Mouse (Mus musculus) cerebral cortex, adult 2 months (tissue): ENCODE measurements around the gene Vps37d.

Experiments
- WGBS: fragments of 180-500 bp; shearing (Covaris S2); methylation state at CpG from one replicate; pipeline ENCODE4 v1.1.7; 2018; 5-methylcytosine and 5-hydroxymethylcytosine counted together

The Vps37d gene

DNA sequence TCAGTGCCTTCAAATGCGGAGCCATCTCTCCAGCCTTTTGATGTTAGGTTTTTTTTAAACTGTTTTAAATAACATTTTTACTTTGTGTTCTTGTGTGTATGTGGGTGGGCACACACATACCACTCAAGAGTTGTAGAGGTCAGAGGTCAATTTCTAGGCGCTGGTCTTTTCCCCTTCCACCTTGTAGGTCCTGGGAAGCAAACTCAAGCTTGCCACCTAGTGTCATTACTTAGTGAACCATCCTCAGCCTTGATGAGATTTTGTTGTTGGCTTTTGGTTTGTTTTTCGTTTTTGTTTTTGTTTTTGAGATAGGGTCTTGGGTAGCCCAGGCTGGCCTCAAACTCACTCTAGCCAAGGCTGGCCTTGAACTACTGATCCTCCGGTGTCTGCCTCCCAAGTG, 2.4 kb downstream of the Vps37d start:
- 61% methylated on average over 4 of the region's 4 CpGs for WGBS

DNA sequence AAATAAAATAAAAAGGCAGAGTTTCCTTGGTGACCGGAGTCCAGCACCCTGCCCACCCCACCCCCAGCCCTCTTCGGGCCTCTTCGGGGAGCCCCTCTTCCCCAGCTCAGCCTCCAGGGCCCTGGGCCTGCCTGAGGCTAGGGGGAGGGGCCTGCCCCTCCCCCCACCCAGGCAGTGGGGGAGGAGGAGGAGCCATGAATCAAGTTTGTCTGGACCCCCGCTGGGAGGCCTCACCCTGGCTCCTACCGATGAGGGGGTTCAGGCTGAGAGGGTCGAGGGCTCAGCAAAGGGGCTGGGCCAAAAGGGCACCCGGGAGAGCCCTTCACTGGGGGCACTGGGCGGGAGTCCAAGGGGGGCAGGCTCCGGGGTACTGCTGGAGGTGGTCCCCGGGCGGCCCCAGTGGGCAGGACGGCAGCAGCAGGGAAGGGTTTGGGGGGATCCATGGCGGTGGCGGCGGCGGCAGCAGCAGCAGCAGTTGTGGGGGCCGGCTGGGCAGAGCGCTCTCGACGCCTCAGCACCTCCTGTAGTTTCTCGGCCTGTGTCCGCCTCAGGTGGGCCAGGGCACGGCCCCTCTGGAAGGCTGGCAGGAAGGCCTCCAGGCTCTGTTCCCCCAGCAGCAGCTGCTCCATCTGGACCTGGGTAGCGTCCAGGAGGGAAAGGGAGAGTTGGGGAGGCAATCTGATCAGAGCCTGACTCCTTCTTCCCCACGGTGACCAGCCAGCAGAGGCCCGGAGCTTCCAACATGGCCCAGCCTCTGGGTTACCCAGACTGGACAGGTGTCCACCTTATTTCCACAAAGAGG, 4.5 kb downstream of the Vps37d start:
- WGBS, result 32% methylated on average over 26 of the region's 26 CpGs

DNA sequence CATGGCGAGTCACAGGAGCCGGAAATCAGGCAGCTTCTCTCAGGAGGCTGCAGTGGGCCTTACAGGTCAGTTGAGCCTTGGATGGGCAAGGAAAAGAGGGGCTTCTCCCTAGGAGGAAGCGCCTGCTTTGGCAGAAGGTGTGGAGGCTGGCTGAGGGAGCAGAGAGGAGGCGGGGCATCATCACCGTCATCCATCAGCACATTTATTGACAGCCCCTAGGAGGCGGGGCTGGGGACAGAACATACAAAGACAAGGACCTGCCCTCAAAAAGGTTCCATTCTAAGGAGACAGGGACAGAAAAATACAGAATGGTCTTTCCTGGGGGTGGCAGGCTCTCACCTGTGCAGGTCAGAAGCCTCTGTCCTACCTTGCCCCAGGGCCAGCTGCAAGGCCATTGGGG, 5.3 kb downstream of the Vps37d start:
- 75% methylated on average over 6 of the region's 6 CpGs for WGBS

DNA sequence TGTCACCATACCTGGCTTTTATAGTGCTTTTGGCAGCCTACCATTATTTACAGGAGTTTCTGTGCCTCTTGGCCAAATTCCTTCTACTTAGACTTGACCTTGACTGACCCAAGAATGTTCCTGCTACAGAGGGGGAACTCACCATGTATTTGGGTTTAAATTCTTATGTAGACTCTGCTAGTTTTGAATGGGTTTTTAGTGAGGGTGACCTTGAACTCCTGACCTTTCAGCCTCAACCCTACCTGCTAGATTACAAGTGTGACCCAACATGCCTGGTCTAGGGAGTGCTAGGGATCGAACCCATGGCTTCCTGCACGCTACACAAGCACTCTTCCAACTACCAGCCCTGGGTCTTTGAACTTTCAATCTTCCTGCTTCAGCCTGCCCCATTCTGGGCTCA, 6.0 kb downstream of the Vps37d start:
- WGBS, result 98% methylated on average over 2 of the region's 2 CpGs

DNA sequence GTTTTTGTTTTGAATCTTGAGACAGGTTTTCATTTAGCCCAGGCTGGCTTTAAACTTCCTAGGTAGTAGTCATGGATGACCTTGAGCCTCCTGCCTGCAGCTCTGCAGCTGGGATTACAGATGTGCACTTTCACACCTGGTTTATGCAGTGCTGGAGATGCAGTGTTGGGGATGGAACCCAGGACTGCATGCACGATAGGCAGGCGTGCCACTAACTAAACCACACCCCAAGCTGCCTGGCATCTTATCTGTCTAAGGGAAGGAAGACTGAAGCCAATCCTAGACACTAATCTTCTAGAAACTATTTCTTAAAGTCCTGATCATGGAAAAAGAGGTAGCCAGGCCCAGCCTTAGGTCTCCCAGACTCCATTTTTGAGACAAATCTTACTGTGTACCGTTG, 7.6 kb downstream of the Vps37d start:
- 90% methylated on average over 3 of the region's 3 CpGs for WGBS

DNA sequence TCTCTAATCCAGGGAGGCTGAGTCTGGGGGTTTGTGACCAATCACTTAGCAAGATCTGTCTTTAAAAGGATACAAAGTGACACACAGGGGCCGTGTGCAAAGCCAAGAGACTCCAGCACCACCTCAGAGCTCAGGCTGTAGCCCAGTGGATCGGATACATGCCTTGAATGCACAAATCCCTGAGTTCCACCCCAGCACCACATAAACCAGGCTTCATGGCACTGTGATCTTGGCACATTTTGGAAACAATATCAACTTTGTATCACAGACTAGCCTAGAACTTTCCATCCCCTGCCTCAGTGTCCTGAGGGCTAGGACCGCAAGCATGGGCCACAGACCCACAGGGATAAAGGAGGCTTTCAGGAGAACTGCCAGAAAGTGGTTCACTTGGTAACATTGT, 12.1 kb downstream of the Vps37d start:
- WGBS, result 88% methylated on average over 3 of the region's 3 CpGs

DNA sequence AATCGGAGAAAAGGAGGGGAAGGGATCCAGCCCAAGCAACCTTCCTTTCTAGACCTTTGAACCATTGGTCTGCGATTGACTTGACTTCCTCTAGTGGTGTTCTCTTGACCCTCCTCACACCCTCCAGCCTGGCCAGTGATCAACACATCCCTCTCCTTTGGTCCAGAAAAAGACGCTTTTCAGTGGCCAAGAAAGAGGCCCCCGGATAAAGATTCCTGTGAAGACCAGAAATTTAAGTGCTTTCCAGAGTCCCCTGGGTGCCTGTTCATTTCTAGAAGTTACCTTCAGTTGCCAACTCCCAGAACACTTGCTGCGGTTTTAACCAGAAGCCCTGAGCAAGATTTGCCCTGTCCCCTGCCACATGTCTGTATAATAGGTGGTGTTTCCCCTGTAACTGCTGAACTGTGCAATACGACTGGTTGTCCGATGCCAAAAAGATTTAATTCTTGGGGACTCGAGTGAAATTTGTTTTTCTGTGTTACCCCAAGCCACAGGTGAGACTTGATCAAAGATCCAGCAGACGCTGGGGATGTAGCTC, 13.1 kb downstream of the Vps37d start, which contains the start of gene Bud23:
Gene Bud23 (minus strand): TSS at position 51 of the 538 bp plus-strand sequence.
- WGBS, result 67% methylated on average over 9 of the region's 9 CpGs

DNA sequence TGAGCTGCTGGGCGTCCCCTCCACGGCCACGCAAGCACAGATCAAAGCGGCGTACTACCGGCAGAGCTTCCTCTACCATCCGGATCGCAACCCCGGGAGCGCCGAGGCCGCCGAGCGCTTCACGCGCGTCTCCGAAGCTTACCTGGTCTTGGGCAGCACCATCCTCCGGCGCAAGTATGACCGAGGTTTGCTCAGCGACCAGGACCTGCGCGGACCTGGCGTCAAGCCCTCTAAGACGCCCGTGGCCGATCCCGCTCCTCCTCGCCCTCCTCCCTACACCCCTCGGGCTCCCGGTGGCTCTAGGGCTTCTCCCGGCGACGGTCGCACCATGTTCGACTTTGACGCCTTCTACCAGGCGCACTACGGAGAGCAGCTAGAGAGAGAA, 13.7 kb downstream of the Vps37d start:
- WGBS, result under 1% methylated on average over 40 of the region's 40 CpGs

DNA sequence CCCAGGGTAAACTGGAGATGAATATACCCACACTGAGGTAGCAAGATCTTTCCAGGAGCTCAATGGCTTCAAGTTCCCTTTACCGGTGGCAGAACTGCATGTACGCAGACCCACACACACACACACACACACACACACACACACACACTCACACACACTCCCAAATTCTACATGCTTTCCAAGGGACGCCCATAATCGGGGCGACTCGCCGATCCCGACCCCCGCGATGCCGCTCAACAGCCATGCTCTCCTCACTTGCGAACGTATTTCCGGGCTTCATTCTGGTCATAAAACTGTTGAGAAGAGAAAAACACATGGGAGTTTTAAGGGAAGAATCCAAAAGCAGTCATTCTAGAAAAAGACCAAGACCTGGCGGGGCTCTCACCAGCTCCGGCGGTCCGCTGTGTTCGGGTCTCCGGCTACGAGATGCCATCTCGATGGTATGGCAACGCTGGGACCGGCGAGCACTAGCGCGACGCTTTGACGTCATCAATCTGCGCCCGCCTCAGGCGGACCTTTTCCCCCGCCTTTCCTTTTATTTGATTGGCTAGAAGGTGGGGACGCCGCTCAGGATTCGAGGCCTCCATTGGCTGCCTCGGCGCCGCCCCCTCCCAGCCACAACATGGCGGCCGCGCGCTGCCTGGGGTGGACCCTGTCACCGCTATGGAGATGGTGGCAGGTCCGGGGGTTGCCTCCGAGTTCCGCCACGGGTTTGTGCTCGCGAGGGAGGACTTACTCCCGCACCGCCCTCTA, 14.3 kb downstream of the Vps37d start, which contains the start of gene Dnajc30:
Gene Dnajc30 (plus strand): TSS at position 574 of the 753 bp plus-strand sequence.
- WGBS, result under 1% methylated on average over 52 of the region's 52 CpGs

DNA sequence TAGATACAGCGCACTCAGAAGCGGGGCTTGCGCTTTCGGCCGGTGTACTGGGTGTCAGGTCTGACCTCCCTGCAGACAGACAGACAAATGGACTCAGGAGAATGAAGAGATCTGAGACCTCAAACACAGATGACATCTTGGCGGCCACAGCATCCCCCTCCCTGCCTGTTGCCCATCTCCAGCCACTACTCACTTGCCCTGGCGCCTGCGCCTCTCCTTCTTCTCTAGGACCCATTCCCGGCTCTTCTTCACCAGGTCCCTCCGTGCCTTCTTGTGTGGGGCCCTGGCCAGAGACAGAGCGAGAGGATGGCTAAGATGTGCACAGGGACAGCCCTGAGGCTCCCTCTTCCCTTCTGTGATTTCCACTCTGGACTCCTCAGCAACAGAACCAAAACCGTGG, 24.7 kb downstream of the Vps37d start:
- 84% methylated on average over 12 of the region's 12 CpGs for WGBS

DNA sequence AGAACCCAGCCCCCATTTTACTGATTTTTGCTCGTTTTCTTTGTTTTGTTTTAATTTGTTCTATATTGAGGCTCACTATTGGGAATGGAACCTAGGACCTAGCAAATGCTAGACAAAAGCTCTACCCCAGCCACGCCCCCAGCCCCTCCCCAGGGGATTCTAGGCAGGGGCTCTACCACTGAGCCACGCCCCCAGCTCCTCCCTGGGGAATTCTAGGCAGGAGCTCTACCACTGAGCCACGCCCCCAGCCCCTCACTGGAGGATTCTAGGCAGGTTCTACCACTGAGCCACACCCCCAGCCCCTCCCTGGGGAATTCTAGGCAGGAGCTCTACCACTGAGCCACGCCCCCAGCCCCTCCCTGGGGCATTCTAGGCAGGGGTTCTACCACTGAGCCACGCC, 28.8 kb downstream of the Vps37d start:
- 86% methylated on average over 6 of the region's 6 CpGs for WGBS

DNA sequence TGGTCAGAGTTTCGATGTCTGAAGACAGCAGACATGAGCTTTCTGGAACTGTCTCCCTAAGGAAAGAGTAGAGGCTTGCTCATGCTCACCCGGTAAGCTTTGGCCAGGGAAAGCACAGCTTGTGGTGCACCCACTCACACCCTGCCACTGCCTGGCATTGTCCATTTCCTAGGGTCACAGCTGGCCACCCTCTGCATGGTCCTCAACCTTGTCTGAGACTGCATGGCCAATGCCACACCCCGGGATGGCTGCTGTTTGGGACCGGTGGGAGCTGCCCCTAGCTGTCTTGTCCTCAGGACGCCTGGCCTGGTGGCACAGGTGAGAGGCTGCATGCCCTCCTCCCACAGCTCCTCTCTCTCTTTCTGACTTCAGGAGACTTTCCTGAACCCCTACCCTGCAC, 29.5 kb downstream of the Vps37d start:
- 81% methylated on average over 5 of the region's 5 CpGs for WGBS

DNA sequence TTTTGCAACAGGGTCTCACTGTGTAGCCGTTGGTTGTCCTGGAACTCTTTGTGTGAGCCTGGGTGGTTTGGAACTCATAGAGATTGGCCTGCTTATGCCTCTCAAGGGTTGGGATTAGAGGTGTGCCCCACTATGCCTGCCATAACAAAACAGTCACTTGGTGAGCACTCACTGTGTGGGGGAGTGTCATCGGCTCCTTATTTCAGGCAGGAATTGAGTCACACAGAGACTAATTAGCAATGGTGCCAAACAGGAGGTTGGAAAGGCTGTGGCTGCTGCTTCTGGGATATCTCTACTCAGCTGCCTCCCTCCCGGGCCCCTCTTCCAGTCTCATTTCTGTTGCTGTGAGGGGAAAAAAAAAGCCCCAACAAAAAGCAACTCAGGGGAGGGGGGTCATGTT, 33.5 kb downstream of the Vps37d start:
- 55% methylated on average over 3 of the region's 3 CpGs for WGBS

DNA sequence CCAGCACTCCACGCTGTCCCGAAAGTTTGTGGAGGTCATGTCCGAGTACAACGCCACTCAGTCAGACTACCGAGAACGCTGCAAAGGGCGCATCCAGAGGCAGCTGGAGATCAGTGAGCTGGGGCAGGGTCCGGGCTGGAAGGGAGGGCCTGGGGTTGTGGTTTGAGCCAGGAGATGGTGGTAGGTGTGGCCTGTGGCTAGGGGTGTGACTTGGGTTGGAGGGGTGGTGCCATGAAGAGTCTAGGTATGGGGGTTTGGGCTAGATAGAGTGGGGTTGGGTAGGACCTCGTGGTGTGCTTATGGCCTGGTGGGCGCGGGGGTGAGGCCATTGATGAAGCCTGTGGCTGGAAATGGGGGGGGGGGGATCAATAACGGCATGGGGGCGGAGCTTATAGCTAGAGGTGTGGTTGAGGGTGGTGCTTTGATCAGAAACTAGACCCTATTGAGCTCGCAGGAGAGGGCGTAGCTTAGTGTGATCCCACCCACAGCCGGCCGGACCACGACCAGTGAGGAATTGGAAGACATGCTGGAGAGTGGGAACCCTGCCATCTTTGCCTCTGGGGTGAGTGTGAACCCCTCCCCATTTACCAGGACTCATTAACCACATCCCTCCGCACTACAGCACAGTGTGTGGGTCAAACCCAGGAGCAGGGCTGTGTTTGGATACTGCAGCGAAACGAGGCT, 35.8 kb downstream of the Vps37d start:
- WGBS, result 50% methylated on average over 21 of the region's 21 CpGs

DNA sequence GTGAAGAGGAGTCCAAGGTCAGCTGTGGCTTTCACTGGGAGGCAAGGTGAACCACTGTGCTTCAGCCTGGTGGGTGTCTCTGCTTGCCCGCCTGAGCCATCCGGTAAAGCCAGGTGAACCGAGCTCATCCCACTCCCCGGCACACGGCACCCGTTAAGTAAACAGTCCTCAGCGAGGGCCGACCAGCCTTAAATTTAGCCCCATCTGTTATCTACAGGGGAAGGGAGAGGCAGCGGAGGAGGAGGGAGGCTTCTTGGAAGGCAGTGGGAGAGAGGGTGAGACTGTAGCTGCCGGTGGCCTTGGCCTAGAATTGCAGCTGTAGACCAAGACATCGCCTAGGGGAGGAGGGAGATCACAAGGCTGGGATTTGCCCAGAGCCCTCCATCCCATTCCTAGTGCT, 37.3 kb downstream of the Vps37d start:
- 50% methylated on average over 11 of the region's 11 CpGs for WGBS

DNA sequence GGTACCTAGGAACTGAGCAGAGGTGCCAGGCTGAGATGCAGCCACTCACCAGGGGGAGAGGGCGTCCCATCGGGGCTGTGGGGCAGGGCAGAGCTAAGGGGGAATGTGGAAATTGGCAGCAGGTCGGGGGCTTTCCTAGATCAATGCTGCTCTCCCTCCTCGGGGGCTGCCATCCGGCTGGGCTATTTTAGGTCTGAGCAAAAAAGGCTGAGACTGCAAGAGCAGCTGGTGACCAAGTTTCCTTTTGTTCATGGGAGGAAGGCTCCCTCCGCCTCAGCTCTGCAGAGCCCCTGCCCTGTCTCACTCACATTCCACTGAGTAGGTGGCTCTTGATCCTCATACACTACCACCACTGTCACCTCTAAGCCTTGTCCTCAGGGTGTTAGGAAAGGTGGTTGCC, 38.0 kb downstream of the Vps37d start:
- WGBS, result 21% methylated on average over 6 of the region's 6 CpGs

DNA sequence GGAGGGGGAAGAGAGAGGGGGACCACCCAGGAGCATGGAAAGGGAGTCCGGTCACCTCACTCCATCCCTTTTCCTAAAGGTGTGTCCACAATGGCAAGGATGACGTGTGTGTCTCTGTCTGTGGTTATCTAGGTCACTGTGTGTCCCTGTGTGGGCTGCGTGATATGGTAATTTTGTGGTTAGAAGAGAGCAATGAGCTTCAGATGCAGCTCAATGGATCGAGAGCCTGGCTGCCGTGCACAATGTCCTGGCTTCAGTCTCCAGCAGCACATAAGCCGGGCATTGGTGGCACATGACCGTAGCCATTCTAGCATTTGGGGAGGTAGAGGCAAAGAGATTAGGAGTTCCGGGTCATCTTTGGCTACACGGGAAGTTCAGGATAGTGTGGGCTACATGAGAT, 38.5 kb downstream of the Vps37d start:
- 49% methylated on average over 9 of the region's 9 CpGs for WGBS

DNA sequence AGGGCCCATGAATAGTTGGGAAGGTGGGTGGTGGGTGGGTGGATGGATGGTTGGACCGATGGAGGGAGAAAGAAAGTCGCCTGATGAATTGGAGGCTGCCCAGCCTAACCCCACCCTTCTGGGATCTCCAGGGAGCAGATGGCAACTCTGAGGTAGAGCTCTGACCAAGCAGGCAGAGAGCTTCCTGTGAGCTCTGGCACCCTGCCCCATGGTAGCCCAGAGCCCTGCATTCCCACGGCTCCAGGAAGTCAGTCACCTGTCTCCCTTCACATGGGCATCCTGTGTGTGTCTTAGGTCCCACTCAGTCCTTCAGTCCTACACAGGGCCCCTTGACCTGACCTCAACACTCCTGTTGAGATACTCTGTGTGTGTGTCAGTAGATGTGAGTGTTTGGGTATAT, 40.1 kb downstream of the Vps37d start:
- 36% methylated on average over 3 of the region's 3 CpGs for WGBS

DNA sequence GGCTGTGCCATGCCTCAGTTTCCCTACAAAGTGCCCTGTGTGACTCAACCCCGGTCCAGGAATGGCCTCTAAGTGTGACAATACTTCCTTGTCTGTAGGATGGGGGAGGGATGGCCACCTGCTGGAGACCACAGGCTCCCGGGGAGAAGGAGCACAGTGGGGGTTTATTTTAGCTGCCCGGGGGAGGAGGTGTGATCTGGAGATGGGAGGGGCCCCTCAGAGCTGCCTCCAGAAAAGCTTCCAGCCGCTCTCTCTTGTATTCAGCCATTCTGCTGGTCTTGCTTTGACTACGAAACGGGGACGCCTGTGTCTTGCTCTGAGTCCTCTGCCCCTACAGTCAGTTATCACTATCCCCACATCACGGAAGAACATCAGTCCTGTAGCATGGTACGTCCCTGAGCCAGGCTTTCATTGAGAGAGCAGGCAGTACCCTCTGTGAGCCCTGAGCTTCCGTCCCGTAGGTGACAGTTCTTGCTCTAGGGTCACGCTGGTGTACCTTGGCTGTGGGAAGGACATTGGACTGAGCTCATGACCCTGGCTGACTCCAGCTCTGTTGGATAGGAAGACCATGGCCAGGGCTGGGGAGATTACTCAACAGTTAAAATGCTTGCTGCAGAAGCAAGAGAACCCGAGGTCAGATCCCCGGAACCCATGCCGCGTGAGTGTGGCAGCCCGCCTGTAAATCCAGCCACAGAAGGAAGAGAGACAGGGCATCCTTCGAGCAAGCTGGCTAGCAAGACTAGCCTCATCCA, 42.3 kb downstream of the Vps37d start:
- 36% methylated on average over 18 of the region's 18 CpGs for WGBS

DNA sequence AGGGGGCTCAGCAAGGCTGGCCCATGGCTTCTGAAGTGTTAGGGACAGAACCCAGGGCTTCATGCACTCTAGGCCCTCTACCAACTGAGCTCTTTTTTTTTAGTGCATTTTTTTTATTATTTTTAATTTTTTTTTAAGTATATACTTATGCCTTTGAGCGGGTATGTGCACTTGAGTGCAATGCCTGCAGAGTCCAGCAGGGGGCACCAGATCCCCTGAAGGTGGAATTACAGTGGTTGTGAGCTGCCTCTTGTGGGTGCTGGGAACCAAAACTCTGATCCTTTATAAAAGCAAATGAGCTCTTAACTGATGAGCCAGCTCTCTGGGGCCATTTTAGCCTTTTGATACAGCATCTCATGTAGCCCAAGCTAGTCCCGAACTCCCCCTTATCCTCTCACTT, 43.5 kb downstream of the Vps37d start:
- 93% methylated on average over 2 of the region's 2 CpGs for WGBS

DNA sequence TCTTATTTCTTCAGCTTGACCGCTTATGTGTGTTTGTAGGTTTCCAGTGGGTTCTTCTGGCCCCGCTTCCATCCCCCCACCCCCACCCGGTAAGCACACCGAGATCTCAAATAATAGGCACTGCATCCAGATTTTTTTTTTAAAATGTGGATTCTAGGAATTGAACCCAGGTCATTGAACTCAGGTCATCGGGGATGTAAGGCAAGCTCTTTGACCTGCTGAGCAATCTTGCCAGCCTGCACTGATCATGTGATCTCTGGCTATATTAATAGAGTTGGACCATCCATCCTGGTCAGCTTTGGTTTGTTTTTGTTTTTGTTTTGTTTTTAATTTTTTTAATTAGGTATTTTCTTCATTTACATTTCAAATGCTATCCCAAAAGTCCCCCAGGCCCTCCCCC, 45.5 kb downstream of the Vps37d start:
- 77% methylated on average over 5 of the region's 5 CpGs for WGBS
